Mouse (Mus musculus): ENCODE results near the gene Atp4b.

Atp4b gene

DNA sequence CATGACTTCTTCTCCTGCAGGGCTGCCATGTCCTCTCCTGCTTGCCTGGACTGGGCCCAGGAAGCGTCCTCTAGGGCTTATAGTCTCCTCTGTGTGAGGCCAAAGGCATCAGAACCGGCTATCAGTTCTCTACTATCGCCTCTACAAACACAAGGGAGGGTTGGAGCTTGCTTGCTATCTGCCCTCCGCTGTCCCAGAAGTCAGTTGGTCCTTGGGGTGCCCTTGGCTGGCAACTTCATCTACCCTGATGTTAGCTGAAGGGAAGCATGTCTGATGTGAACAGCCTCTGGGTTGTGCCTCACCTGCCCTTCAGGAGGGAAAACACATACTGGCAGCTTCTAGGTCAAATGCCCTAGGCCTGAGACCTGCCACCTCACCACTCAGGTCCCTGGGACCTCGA, at the start of gene Atp4b:
Atp4b (minus strand) TSS at position 101 of the 400 bp plus-strand sequence.
- CTCF ChIA-PET, result interaction anchor here (0.6 kb wide), 1 partner anchor 335 kb away, joined by 7 read pairs; no protein-coding TSS in a partner anchor

DNA sequence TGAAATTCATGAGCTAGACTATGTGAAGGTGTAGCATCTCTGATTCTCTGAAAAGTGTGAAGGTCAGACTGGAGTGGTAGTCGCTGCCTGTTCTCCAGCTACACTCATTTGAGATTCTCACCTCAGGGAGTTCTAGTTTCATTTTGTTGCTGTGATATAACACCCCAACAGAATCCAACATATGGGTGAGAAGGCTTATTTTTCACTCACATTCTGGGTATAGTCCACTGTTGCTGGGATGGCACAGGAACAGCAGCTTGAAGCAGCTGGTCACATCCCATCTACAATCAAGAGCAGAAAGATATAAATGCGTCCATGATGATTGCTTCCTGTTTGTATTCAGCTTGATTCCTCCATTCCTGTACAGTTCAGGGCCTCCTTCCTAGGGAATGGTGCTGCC, 45.5 kb upstream of the Atp4b start:
- CTCF ChIA-PET, result no interaction called here

DNA sequence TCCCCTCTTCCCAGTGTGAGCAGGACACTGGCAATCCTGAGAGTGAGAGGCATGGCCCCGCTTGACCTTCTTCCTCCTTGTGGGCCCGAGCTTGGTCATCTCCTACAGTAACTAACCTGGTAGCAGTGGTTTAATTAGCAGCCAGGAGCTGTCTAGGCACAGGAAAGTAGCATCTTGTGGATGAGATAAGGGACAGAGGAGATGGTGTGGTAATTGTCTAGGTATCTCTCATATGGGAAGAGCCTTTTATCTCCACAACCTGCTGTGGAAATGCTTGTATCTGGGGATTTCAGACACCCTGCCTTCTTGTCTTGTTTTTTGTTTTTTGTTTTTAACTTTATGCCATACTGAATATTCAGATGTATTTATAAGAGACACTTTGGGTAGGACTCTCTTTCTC, 40.9 kb upstream of the Atp4b start:
- CTCF ChIA-PET, result no interaction called here

DNA sequence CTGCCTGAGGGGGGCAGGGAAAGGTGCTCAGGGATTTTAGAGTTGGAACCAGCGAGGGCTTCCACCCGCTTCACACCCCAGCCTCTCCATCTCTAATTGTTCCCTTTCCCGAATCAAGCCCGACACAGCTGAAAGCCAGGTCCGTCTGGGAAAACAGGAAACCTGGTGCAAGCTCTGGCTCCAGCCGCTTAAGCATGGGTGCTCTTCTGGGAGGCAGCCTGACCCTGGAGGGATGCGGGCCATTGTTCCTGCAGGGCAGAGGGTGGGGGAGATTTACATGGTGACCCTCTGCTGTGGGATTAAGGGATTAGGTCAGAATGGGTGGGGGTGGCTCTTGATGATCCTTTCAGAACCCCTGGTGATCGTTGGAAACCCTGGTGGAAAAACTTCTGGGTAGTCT, 39.4 kb upstream of the Atp4b start:
- CTCF ChIA-PET, result no interaction called here

DNA sequence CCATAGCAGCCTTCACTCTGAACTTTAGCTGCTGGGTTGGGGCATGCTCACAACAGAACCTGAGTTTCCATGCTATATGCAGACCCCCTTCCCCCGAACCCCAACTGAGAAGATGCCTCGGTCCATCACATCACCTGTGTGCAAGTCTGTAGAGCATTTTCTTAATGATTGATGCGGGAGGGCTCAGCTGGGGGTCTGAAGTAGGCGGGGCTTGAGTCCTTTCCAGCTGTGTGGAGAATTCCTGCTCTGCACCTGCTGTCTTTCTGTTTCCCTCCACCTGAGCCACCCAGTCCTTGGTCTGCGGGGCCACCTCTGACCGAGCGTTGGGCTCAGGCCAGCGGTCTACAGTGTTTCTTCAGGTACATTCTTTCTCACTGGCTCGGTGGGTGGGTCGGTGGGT, 38.3 kb upstream of the Atp4b start, which contains the start of gene Tmem255b:
Tmem255b (plus strand) TSS at position 301 of the 400 bp plus-strand sequence.
- CTCF ChIA-PET, result no interaction called here

DNA sequence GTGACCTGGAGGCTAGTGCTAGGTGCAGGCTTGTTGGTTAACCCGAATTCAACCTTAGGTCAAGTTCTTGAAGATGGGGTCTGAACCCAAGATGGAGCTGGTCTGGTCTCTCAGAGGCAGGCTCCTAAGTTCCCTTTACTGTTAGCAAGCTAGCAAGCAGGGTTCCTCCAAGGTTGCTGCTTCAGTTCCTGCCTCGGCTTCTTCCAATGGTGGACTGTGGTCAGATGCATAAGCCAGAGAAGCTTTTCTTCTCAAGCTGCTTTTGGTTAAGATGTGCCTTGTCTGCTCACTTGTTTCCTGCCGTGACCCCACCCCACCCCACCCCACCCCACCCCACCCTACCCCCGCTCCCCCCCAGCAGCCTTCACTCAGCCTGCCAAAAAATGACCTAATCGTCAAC, 36.5 kb upstream of the Atp4b start:
- CTCF ChIA-PET, result no interaction called here

DNA sequence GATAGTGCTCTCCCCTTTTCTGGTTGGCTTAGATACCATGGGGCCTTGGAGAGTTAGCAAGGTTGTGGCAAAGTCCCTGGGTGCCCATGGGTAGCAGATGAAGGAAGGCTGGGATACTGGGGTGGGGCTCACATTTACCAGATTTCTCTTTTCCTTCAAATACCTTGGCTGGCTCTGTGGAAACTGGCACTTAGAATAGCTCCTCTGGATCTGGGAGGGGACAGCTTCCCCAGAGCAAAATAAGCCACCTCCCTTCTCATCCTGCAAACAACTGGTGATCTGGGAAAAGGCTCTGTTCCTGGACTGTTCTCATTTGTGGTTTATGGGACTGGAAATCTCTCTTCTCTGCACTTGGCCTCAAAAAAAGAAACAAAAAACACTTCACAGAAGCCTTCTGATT, 34.2 kb upstream of the Atp4b start:
- CTCF ChIA-PET, result no interaction called here

DNA sequence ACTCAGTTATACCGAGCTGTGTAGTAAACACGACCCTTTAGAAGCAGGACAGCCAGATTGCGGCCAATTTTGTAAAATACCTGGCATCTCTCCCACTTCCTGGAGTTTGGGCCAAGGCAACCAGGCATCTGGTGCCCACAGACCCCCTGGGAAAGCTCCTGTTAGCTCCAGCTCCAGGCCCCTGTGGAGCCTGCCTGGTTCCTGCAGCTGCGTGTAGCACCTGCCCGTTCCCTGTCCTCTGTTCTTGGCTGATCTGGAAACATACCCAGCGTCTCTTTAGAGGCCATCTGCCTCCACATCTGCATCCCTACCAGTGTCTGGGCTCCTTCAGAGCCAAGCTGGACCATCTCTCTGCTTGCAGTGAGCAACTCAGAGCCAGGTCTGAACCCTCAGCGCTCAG, 33.8 kb upstream of the Atp4b start:
- CTCF ChIA-PET, result no interaction called here

DNA sequence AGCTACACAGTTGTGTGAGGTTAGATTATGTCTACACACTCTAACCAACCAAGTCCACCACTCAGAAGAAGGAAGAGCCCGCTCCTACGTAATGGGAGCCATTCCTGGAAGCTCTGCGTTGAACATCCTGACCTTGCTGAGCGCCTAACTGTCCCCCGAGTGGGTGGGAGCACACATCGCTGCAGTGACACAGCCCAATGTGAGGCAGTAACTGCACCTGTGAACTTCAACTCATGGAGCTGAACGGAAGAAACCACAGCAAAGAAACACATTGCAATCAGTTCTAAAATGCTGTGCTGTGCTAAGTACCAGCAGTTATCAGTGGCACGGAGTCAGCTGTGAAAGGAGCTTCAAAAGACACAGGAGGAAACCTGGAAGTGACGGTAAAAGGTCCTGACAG, 31.5 kb upstream of the Atp4b start:
- CTCF ChIA-PET, result no interaction called here

DNA sequence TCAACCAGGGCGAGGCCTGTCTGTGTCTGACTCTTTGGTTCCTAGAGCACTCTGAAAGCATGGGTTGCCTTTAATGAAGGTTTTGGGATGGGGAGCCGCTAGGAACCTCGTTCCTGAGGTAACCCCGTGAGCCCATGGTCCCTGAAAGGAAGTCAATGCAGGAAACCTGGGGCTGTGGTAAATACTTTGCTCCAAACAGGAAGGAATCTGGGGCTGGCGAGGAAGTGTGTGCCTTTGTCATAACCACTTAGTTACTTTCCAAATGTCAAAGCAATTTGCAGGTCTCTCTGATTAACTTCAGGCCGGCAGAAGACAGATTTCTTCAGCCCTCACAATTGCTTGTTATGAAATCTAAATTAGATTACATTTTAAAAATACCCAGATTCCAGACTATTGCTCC, 30.7 kb upstream of the Atp4b start:
- CTCF ChIA-PET, result no interaction called here

DNA sequence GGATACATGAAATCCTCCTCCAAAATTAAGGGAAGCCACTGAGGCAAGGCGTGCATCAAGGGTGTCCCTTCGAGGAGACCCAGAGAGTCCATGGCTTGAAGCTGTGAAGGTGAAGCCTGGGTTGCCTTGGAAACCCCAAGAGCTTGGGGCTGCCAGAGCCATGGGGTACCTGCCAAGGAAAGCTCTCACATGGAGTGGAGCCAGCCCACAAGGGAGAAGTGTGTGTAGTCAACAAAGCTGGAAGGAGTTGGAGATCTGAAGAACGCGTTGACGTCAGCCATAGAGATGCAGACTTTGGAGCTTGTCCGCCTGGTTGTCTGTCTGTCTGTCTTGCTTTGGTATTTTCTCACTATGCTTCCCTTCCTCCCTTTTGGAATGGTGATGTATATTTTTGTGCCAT, 24.3 kb upstream of the Atp4b start:
- CTCF ChIA-PET, result interaction anchor here (0.5 kb wide), 1 partner anchor 15 kb away, joined by 3 read pairs; no protein-coding TSS in a partner anchor

DNA sequence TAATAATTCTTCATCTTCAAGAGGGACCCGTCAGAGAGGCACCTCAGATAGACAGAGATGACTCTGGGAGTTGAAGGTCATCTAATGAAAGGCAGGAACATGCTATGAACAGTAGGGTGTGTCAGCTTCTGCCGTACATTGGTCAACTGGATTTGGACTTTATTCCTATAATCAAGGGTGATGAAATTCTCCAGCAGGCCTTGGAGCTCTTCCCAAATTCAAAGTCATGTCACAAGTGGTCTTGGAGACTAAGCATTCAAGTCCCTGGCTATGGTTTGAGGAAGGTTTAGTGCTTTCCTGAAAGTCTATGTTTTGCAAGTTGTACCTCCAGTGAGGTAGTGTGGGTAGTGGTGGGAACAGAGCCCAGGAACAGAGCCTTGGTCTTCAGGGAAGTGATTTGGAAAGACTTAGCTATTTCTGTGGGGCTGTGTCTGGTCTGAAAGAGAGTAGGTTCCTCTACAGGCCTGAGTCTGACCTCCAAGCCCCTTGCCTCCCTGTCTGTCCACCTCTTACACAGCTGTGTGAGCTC, 22.6 kb upstream of the Atp4b start:
- CTCF ChIA-PET, result no interaction called here

DNA sequence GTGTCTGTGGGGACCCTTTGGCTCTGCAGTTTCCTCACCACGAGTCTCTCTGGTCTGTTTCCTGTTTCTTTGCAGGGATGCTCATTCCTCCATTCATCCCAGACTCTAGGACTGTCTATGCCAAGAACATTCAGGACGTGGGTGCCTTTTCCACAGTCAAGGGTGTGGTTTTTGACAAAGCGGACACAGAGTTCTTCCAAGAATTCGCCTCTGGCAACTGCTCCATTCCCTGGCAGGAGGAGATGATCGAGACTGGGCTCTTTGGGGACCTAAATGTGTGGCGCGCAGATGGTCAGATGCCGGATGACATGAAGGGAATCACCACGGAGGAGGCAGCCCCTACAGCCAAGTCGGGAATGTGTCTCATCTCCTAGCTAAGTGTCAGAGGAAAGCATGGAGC, 19.3 kb upstream of the Atp4b start:
- CTCF ChIA-PET, result no interaction called here

DNA sequence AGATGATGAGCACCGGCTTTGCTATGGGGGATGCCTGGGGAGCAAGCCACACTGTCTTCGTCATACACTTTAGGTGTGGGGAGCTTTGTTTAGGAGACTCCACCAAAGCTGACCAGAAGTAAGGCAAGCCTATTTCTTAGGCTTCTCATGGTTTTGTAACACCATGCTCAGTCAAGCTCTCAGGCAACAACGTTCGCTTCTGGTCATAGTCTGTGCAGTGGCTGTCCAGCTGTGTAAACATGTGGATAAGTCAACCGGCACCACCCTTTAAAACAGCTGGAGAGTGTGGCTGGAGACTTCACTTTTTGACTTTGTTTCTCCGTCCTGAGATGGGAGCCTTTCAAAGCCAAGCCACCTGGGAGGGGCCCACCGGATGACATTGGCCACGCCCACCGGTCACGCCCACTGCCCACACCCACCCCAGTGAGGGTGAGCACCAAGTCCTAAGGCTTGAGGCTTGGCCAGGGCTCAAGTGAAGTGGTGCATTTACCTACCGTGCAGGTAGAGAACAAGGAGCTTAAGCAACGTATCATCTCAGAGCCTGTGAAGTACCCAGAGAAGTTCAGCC, 17.3 kb upstream of the Atp4b start:
- CTCF ChIA-PET, result interaction anchor here (0.7 kb wide), 2 partner anchors 26 to 620 kb away, joined by 3 to 6 read pairs; no protein-coding TSS in a partner anchor

DNA sequence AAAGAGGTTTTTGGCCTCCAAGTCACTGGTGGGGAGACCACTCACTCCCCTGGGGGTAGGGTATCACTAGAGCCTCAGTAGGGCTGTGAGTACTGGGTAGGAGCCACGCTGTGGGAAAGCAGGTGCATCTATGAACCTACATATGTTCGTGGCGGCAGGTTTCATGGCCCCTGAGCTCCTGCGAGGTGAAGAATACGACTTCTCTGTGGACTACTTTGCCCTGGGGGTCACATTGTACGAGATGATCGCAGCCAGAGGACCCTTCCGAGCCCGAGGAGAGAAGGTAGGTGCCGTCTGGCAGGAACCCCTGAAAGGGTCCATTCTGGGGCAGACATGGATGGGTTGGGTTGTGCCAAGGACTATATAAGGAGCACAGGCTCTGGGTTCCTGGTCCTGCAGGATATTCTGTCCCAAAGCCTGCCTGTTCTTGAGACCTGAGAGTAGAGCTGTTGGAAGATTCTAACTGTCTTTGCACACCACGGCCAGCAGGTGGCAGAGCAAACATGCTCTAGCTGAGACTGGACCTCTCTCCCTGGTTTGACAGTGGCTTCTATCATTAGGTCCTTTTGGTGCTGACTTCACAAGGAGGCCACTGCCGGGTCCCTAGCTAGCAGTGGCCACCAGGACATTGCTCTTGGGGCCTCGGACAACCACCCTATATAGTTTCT, 16.4 kb upstream of the Atp4b start:
- CTCF ChIA-PET, result interaction anchor here (0.7 kb wide), 1 partner anchor 27 kb away, joined by 3 read pairs; no protein-coding TSS in a partner anchor

DNA sequence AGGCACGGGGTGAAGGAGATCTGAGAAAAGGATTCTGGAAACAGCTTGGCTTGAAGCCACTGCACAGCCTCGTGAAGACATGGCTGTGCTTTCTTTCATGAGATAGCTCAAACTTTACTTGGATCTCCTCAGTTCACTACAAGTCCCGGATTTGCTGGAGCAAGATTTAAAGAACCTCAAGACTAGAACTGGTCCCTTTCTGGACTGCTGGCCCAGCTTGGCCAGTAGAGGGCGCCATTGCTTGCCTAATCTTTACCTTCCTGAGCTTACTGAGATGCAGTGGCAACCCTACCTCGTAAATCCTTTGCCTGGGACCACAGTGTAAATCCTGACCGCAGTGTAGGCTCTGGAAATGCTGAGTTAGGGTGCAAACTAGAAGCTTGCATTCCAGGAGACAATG, 15.0 kb upstream of the Atp4b start:
- CTCF ChIA-PET, result interaction anchor here (1.0 kb wide), 1 partner anchor 123 kb away, joined by 4 read pairs; no protein-coding TSS in a partner anchor

DNA sequence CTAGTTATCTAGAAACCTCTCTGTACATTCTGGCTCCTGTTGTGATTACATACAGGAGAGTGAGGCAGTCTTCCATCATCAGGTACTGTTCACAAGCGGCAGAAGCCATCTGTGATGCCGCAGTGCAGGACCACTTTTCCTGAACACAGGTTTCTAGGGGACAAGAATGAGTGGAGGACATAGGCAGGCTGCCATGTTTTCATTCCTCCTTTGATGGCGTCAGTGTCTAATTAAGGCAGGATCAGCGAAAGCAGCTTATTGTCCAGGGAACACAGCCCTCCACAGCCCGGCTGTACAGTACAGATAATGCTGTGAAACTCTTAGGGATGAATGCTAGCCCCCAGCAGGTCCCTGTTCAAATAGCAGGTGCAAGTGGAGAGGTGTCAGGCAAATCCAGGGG, 9.4 kb upstream of the Atp4b start:
- CTCF ChIA-PET, result interaction anchor here (0.7 kb wide), 1 partner anchor 15 kb away, joined by 3 read pairs; no protein-coding TSS in a partner anchor

DNA sequence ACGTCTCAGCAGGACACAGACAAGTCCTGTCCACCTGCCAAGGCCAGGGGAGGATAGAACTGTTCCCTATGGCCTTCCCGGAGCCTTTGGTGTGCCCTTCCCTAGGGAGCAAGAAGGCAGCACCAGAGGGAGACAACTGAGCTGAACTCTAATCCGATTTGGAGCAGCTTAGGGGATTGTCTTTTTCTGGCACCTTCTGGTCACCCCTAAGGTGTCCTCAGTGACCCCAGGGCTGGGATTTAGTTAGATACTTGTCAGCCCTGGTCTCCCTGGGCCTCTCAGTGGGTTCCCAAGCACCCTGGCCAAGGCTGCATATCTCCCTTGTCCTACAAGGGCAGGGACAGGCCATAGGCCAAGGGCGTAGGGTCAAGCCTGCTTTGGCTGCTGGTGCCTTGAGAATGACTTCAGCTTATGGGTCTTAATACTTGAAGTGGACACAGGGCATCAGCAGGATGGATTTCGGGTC, 8.1 kb upstream of the Atp4b start, which contains the start of gene Grk1:
Grk1 (plus strand) TSS at position 416 of the 466 bp plus-strand sequence.
- CTCF ChIA-PET, result no interaction called here

DNA sequence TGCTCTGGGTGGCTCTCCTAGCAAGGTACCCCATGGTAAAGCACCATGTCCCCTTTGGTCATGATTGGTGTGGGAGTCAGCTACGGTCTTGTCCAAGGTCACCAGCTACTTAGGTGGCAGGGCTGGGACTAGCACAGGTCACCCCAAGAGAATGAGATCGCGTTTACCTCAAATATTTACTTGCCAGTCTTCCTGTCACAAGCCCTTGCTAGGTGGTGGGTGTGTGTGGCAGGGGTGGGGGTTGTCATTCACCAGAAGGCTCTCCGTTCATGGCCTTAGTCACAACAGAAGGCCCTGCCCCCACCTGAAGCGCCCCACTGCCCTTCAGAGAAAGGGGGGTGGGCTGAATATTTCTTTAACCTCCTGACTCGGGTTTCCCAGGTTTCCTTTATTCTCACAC, 6.9 kb upstream of the Atp4b start:
- CTCF ChIA-PET, result no interaction called here

DNA sequence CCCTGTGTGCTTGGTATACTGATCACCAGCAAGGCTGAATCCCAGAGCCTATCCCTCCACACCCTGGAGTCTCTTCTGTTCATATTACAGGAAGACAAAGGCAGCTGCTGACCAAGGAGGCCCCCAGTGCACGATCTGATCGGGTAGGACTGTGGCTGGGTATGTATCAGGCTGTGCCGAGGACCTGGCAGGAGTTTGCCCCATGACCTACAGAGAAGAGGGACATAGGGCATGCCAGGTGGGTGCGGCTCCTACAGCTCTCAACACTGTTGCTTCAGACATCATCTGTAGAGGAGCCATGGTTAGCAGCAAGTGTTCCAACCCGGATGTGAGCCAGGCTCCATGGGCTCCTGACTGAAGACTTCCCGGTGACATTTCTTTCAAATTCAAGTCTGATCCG, 2.8 kb downstream of the Atp4b start:
- CTCF ChIA-PET, result no interaction called here

DNA sequence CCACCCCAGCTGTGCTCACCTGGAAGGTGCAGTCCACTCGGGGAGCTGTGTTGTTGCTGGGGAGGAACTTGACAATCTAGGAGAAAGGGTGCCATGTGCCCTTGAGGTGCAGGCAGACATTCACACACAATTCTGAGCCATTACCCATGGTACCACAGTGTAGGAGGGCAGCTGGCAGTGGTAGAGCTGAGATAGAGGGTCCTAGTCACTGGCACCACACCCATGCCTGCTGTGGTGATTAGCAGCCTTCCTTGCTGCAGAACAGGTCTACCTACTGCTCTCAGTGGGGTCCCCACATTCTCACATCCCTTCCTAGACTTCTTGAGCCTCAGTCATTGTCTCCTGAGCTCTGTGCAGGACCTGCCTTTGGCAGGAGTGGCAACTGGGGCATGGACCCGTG, 7.9 kb downstream of the Atp4b start:
- CTCF ChIA-PET, result no interaction called here

DNA sequence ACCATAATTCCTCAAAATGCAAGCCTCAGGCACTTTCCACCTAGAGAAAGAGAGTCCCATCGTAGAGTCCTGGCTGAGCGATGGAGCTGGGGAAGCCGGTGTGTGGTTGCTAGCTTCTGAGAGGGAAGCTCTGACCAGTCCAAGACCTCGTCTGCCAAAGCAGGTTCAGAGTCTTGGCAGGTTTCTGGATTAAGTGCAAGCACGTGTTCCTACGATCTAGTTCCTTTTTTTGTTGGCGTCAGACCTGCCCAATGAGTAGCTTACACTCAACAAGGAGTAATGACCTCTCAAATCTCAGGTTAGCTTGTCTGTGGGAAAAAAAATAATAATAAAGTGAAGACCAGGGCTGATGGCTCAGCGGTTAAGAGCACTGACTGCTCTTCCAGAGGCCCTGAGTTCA, 8.9 kb downstream of the Atp4b start:
- CTCF ChIA-PET, result no interaction called here

DNA sequence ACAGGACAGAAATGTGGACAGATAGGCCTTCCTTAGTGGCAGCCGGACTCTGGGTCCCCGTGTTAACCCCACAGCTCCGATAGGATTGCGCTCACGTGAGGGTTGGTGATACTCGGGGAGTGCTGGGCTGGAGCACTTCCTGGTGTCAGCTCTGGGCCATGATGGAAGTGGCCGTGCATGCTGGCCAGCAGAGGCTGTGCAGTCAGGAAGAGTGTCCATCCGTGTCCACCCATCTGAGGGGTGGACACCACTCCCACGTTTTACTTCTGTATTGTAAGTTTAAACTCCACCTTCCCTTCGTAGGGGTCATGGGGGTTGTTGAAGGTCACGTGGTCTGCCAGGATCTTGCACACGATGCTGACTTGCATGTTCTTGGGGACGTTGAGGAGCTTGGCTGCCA, 10.3 kb downstream of the Atp4b start:
- CTCF ChIA-PET, result no interaction called here

All from spleen, embryonic (tissue).